Mouse (Mus musculus) MEL (cell line): ENCODE results near the gene Rbpjl. TPM values are rescaled to one million over a fixed set of nuclear protein-coding genes. Genes with fewer than 3 reads are reported as not detected.

Source experiments
- DNase-seq: peaks from one replicate; pipeline ENCODE4 v3.0.0; 2011; ENCODE audit warnings: low read depth, low spot score
- H3K27ac ChIP-seq: 2 replicates; pipeline ENCODE4 v1.5.1; 2012; ENCODE audit warnings: low read depth, mild to moderate bottlenecking, control low read depth, low read length, moderate library complexity; ENCODE audit not compliant: control insufficient read depth
- H3K27me3 ChIP-seq, 2 experiments: fragments of 150-350 bp in 1 of 2; sonication (generic) in 1 of 2; 2 replicates each; pipeline ENCODE4 v1.6.1; 2012; ENCODE audit warnings: low read length in 2 of 2, mild to moderate bottlenecking in 2 of 2, improper control_type of control experiment in 1 of 2, moderate library complexity in 1 of 2; ENCODE audit not compliant: insufficient read depth in 2 of 2, control insufficient read depth in 1 of 2
- H3K36me3 ChIP-seq, 2 experiments: 2 replicates each; pipeline ENCODE4 v1.6.1; 2012 to 2014; ENCODE audit warnings: low read length in 2 of 2, improper control_type of control experiment in 1 of 2, inconsistent platforms in 1 of 2, mild to moderate bottlenecking in 1 of 2; ENCODE audit not compliant: insufficient read depth in 2 of 2, control insufficient read depth in 1 of 2
- H3K4me1 ChIP-seq, 2 experiments: fragments of 150-350 bp in 1 of 2; sonication (generic) in 1 of 2; 2 replicates each; pipeline ENCODE4 v1.6.1; 2012; ENCODE audit warnings: low read length in 2 of 2, improper control_type of control experiment in 1 of 2, mild to moderate bottlenecking in 1 of 2; ENCODE audit not compliant: insufficient read depth in 2 of 2, control insufficient read depth in 1 of 2
- H3K4me3 ChIP-seq, 2 experiments: fragments of 150-350 bp in 1 of 2; sonication (generic) in 1 of 2; 2 replicates each; pipeline ENCODE4 v1.5.1; 2012; ENCODE audit warnings: low read depth in 2 of 2, low read length in 2 of 2, mild to moderate bottlenecking in 2 of 2, moderate library complexity in 2 of 2, control low read depth in 1 of 2, improper control_type of control experiment in 1 of 2; ENCODE audit not compliant: control insufficient read depth in 1 of 2, insufficient read depth in 1 of 2
- H3K79me2 ChIP-seq: 2 replicates; pipeline ENCODE4 v1.6.1; 2012; ENCODE audit warnings: mild to moderate bottlenecking, low read length, moderate library complexity; ENCODE audit not compliant: control insufficient read depth, poor library complexity, insufficient read depth
- H3K9ac ChIP-seq: 2 replicates; pipeline ENCODE4 v1.6.1; 2012; ENCODE audit warnings: low read depth, mild to moderate bottlenecking, control low read depth, low read length, moderate library complexity; ENCODE audit not compliant: control insufficient read depth, poor library complexity, severe bottlenecking
- H3K9me3 ChIP-seq: fragments of 150-350 bp; sonication (generic); replicated peaks from 2 replicates; pipeline ENCODE4 v1.6.1; 2012; ENCODE audit warnings: mild to moderate bottlenecking, low read length, improper control_type of control experiment, moderate library complexity; ENCODE audit not compliant: insufficient read depth
- BHLHE40 ChIP-seq: IDR thresholded peaks from 2 replicates; pipeline ENCODE4 v1.6.1; 2012; ENCODE audit warnings: low read depth, mild to moderate bottlenecking, inconsistent platforms, low read length, improper control_type of control experiment, borderline replicate concordance
- CHD1 ChIP-seq: IDR thresholded peaks from 2 replicates; pipeline ENCODE4 v1.6.1; 2012; ENCODE audit warnings: low read depth, mild to moderate bottlenecking, inconsistent platforms, low read length, improper control_type of control experiment
- CHD2 ChIP-seq: IDR thresholded peaks from 2 replicates; pipeline ENCODE4 v1.6.1; 2011; ENCODE audit warnings: low read length, improper control_type of control experiment
- CTCF ChIP-seq, 3 experiments: IDR thresholded peaks in 2 of 3; conservative IDR thresholded peaks in 1 of 3; 2 replicates each; pipeline ENCODE4 v1.5.1; 2011 to 2012; ENCODE audit warnings: low read length in 3 of 3, low read depth in 2 of 3, mild to moderate bottlenecking in 2 of 3, improper control_type of control experiment in 1 of 3, inconsistent platforms in 1 of 3, mixed read lengths in 1 of 3, moderate library complexity in 1 of 3; ENCODE audit not compliant: control insufficient read depth in 1 of 3, insufficient read depth in 1 of 3, poor library complexity in 1 of 3, severe bottlenecking in 1 of 3
- EP300 ChIP-seq, 2 experiments: IDR thresholded peaks; 2 replicates each; pipeline ENCODE4 v1.6.1; 2011; ENCODE audit warnings: improper control_type of control experiment in 2 of 2, low read length in 2 of 2, low read depth in 1 of 2, mild to moderate bottlenecking in 1 of 2
- JUND ChIP-seq: IDR thresholded peaks from 2 replicates; pipeline ENCODE4 v1.6.1; 2011; ENCODE audit warnings: low read depth, mild to moderate bottlenecking, improper control_type of control experiment, low read length
- MAX ChIP-seq: IDR thresholded peaks from 2 replicates; pipeline ENCODE4 v1.6.1; 2011; ENCODE audit warnings: low read length, improper control_type of control experiment
- MEF2A ChIP-seq: IDR thresholded peaks from 2 replicates; pipeline ENCODE4 v1.6.1; 2014; ENCODE audit warnings: low read depth, mild to moderate bottlenecking, inconsistent platforms, low read length, improper control_type of control experiment; ENCODE audit not compliant: poor library complexity, insufficient replicate concordance, severe bottlenecking; ENCODE audit errors: extremely low read depth
- MYB ChIP-seq: IDR thresholded peaks from 2 replicates; pipeline ENCODE4 v1.6.1; 2011; ENCODE audit warnings: mild to moderate bottlenecking, low read depth, low read length, improper control_type of control experiment
- MYC ChIP-seq: IDR thresholded peaks from 2 replicates; pipeline ENCODE4 v1.6.1; 2011; ENCODE audit warnings: low read depth, mild to moderate bottlenecking, low read length, improper control_type of control experiment, moderate library complexity
- NELFE ChIP-seq: IDR thresholded peaks from 2 replicates; pipeline ENCODE4 v1.6.1; 2011; ENCODE audit warnings: low read depth, low read length, improper control_type of control experiment
- POLR2AphosphoS5 ChIP-seq: IDR thresholded peaks from 2 replicates; pipeline ENCODE4 v1.6.1; 2012; ENCODE audit warnings: low read depth, borderline replicate concordance, mild to moderate bottlenecking, inconsistent platforms, low read length, moderate library complexity, mixed read lengths
- RAD21 ChIP-seq: IDR thresholded peaks from 2 replicates; pipeline ENCODE4 v1.6.1; 2011; ENCODE audit warnings: mild to moderate bottlenecking, low read depth, low read length, improper control_type of control experiment
- RCOR1 ChIP-seq: IDR thresholded peaks from 2 replicates; pipeline ENCODE4 v1.6.1; 2012; ENCODE audit warnings: low read depth, mild to moderate bottlenecking, inconsistent platforms, low read length, improper control_type of control experiment
- SIN3A ChIP-seq: IDR thresholded peaks from 2 replicates; pipeline ENCODE4 v1.6.1; 2012; ENCODE audit warnings: low read length, improper control_type of control experiment, inconsistent platforms
- SMC3 ChIP-seq: IDR thresholded peaks from 2 replicates; pipeline ENCODE4 v1.6.1; 2011; ENCODE audit warnings: low read depth, low read length, improper control_type of control experiment
- TCF12 ChIP-seq: IDR thresholded peaks from 2 replicates; pipeline ENCODE4 v1.6.1; 2014; ENCODE audit warnings: low read depth, mild to moderate bottlenecking, inconsistent platforms, low read length, improper control_type of control experiment, moderate library complexity
- UBTF ChIP-seq: IDR thresholded peaks from 2 replicates; pipeline ENCODE4 v1.6.1; 2012; ENCODE audit warnings: low read depth, mild to moderate bottlenecking, inconsistent platforms, low read length, improper control_type of control experiment, moderate library complexity, borderline replicate concordance; ENCODE audit not compliant: insufficient read depth
- ZC3H11A ChIP-seq: IDR thresholded peaks from 2 replicates; pipeline ENCODE4 v1.6.1; 2012; ENCODE audit warnings: low read depth, mild to moderate bottlenecking, inconsistent platforms, low read length, improper control_type of control experiment
- ZKSCAN1 ChIP-seq: IDR thresholded peaks from 2 replicates; pipeline ENCODE4 v1.6.1; 2012; ENCODE audit warnings: low read depth, mild to moderate bottlenecking, inconsistent platforms, low read length, improper control_type of control experiment, moderate library complexity
- ZMIZ1 ChIP-seq: IDR thresholded peaks from 2 replicates; pipeline ENCODE4 v1.6.1; 2012; ENCODE audit warnings: low read depth, mild to moderate bottlenecking, inconsistent platforms, low read length, improper control_type of control experiment, moderate library complexity
- polyA plus RNA-seq, 2 experiments: library from polyadenylated mRNA; stranded (reverse) in 1 of 2; unstranded in 1 of 2; fragments of >175 nt in 1 of 2; fragments of >200 nt in 1 of 2; gene quantifications; 2 replicates each; pipeline versions ENCODE4 v1.2.1 to v1.2.4; 2012; ENCODE audit warnings: low replicate concordance in 2 of 2, low read depth in 1 of 2; ENCODE audit not compliant: insufficient read length in 2 of 2, insufficient read depth in 1 of 2, missing spikeins in 1 of 2
- total RNA-seq: library from RNA; depleted of rRNA; stranded (reverse); fragments of 300-350 nt; gene quantifications from 2 replicates; pipeline ENCODE4 v1.2.3, GENCODE M21; 2012

The Rbpjl gene
- total and polyA plus RNA-seq, 3 experiments, result 0.07 TPM; not detected in 2

- TF ChIP-seq BHLHE40, result no peak
- TF ChIP-seq EP300 (IDR thresholded peaks at IDR 0.05; ENCODE audit: low read depth in 1 of 2, low read length in 2 of 2), result no peak
- no peak for TF ChIP-seq CHD1
- no peak for TF ChIP-seq ZKSCAN1
- no peak for TF ChIP-seq MYC
- TF ChIP-seq MAX, result no peak
- TF ChIP-seq SMC3, result no peak
- no peak for TF ChIP-seq JUND
- TF ChIP-seq, all 39 proteins: peak for 0
- H3K79me2 ChIP-seq, result no peaks in the 10 kb centered on the region
- no peaks in the 10 kb centered on the region for H3K9me3 ChIP-seq
- H3K9ac ChIP-seq, result no peak overlapping the region
- no peak overlapping the region for H3K27ac ChIP-seq
- no peaks in the 10 kb centered on the region for H3K36me3 ChIP-seq
- H3K4me3 ChIP-seq, result no peak overlapping the region
- no peak for DNase-seq
- H3K27me3 ChIP-seq, result peaks cover 0 to 12% of the 10 kb centered on the region in 2 experiments
- no peaks in the 10 kb centered on the region for H3K4me1 ChIP-seq
Measured at GRCm38 (mm10) chr2:164429881-164430615, 27.1 kb downstream of the Rbpjl start.

GRCm38 (mm10) chr2:164430697-164431096, 27.8 kb downstream of the Rbpjl start:
- Histone ChIP-seq H3K27ac (no peak overlapping the region), H3K27me3 (peaks cover 0 to 15% of the 10 kb centered on the region in 2 experiments), H3K4me3 (no peak overlapping the region), H3K79me2 (no peaks in the 10 kb centered on the region)
- TF ChIP-seq MEF2A (no peak), RCOR1 (no peak), SIN3A (no peak), POLR2AphosphoS5 (no peak), SMC3 (no peak), ZC3H11A (no peak), MYB (no peak), JUND (no peak), NELFE (no peak), RAD21 (no peak), UBTF (no peak), CHD2 (no peak), ZKSCAN1 (no peak), BHLHE40 (no peak), CTCF (IDR thresholded peaks at IDR 0.05 in 2 of 3, conservative IDR thresholded peaks at IDR 0.05 in 1 of 3; ENCODE audit: control insufficient read depth in 1 of 3, insufficient read depth in 1 of 3, low read depth in 2 of 3, low read length in 3 of 3, poor library complexity in 1 of 3, severe bottlenecking in 1 of 3) (no peak), MAX (no peak), TCF12 (no peak), ZMIZ1 (no peak)
- TF ChIP-seq, all 39 proteins: peak for 0
- H3K9ac ChIP-seq, result no peak overlapping the region
- no peaks in the 10 kb centered on the region for H3K9me3 ChIP-seq
- H3K36me3 ChIP-seq, result no peaks in the 10 kb centered on the region
- no peaks in the 10 kb centered on the region for H3K4me1 ChIP-seq
- no peak for DNase-seq
